Mouse (Mus musculus): Measurements from ENCODE around the gene Rtp3. TPM values are rescaled to one million over a fixed set of nuclear protein-coding genes. Genes with fewer than 3 reads are reported as not detected.

Rtp3 gene
- polyA plus RNA-seq, 1 experiment from 2014 or later = not detected

- H3K27me3 ChIP-seq = no peaks in the 10 kb centered on the region
Observed at GRCm38 (mm10) chr9:110982351-110982750, 8.0 kb downstream of the Rtp3 start.

GRCm38 (mm10) chr9:110979411-110979810 is 11.0 kb downstream of the Rtp3 start:
- Histone ChIP-seq H3K4me3 (replicated peaks) (no peak overlapping the region), H3K36me3 (no peaks in the 10 kb centered on the region), H3K4me2 (replicated peaks) (no peak overlapping the region), H3K9me3 (replicated peaks) (no peaks in the 10 kb centered on the region), H3K27ac (replicated peaks) (no peak overlapping the region), H3K9ac (no peak overlapping the region), H3K27me3 (no peaks in the 10 kb centered on the region), H3K4me1 (no peaks in the 10 kb centered on the region)
- WGBS = 89% methylated on average over 11 of the region's 11 CpGs
- ATAC-seq (ENCODE audit: insufficient number of reproducible peaks, low FRiP score, low TSS enrichment, low read depth) = no peak

More at GRCm38 (mm10) chr9:110982351-110982750, 8.0 kb downstream of the Rtp3 start:
- Histone ChIP-seq H3K4me3 (replicated peaks) (no peak overlapping the region), H3K9ac (no peak overlapping the region), H3K27ac (replicated peaks) (no peak overlapping the region), H3K4me1 (no peaks in the 10 kb centered on the region), H3K4me2 (replicated peaks) (no peak overlapping the region), H3K9me3 (replicated peaks) (no peaks in the 10 kb centered on the region), H3K36me3 (no peaks in the 10 kb centered on the region)
- 50% methylated on average over 4 of the region's 4 CpGs for whole genome bisulfite sequencing
- no peak for ATAC-seq (ENCODE audit: insufficient number of reproducible peaks, low FRiP score, low TSS enrichment, low read depth)

- Histone ChIP-seq H3K4me3 (replicated peaks) (no peak overlapping the region), H3K9ac (no peak overlapping the region), H3K4me1 (no peaks in the 10 kb centered on the region), H3K9me3 (replicated peaks) (no peaks in the 10 kb centered on the region), H3K36me3 (no peaks in the 10 kb centered on the region), H3K27ac (replicated peaks) (no peak overlapping the region), H3K27me3 (no peaks in the 10 kb centered on the region), H3K4me2 (replicated peaks) (no peak overlapping the region)
- 38% methylated on average over 2 of the region's 2 CpGs for WGBS
- no peak for ATAC-seq (ENCODE audit: insufficient number of reproducible peaks, low FRiP score, low TSS enrichment, low read depth)
Observed at GRCm38 (mm10) chr9:110965910-110966231, 24.5 kb downstream of the Rtp3 start.

- Histone ChIP-seq H3K9ac (no peak overlapping the region), H3K4me3 (replicated peaks) (no peak overlapping the region), H3K36me3 (no peaks in the 10 kb centered on the region), H3K27ac (replicated peaks) (no peak overlapping the region), H3K4me2 (replicated peaks) (no peak overlapping the region), H3K27me3 (no peaks in the 10 kb centered on the region), H3K9me3 (replicated peaks) (no peaks in the 10 kb centered on the region), H3K4me1 (no peaks in the 10 kb centered on the region)
- ATAC-seq (ENCODE audit: insufficient number of reproducible peaks, low FRiP score, low TSS enrichment, low read depth) = no peak
- WGBS = 83% methylated on average over 22 of the region's 22 CpGs
Observed at GRCm38 (mm10) chr9:110965062-110965909, 25.1 kb downstream of the Rtp3 start.

- Histone ChIP-seq H3K4me1 (no peaks in the 10 kb centered on the region), H3K27me3 (no peaks in the 10 kb centered on the region), H3K27ac (replicated peaks) (no peak overlapping the region), H3K9me3 (replicated peaks) (no peaks in the 10 kb centered on the region), H3K4me3 (replicated peaks) (no peak overlapping the region), H3K36me3 (no peaks in the 10 kb centered on the region), H3K4me2 (replicated peaks) (no peak overlapping the region), H3K9ac (no peak overlapping the region)
- ATAC-seq (ENCODE audit: insufficient number of reproducible peaks, low FRiP score, low TSS enrichment, low read depth) = no peak
- WGBS = 89% methylated on average over 8 of the region's 8 CpGs
Observed at GRCm38 (mm10) chr9:110963566-110964115, 26.7 kb downstream of the Rtp3 start.

- Histone ChIP-seq H3K27me3 (no peaks in the 10 kb centered on the region), H3K4me2 (replicated peaks) (no peak overlapping the region), H3K9me3 (replicated peaks) (no peaks in the 10 kb centered on the region), H3K4me3 (replicated peaks) (no peak overlapping the region), H3K4me1 (no peaks in the 10 kb centered on the region), H3K9ac (no peak overlapping the region), H3K36me3 (no peaks in the 10 kb centered on the region), H3K27ac (replicated peaks) (no peak overlapping the region)
- 98% methylated on average over 8 of the region's 8 CpGs for WGBS
- ATAC-seq (ENCODE audit: insufficient number of reproducible peaks, low FRiP score, low TSS enrichment, low read depth) = no peak
Observed at GRCm38 (mm10) chr9:110961386-110961785, 29.0 kb downstream of the Rtp3 start.

GRCm38 (mm10) chr9:110960230-110961149 is 29.9 kb downstream of the Rtp3 start:
- Histone ChIP-seq H3K9me3 (replicated peaks) (no peaks in the 10 kb centered on the region), H3K27me3 (peaks cover 6% of the 10 kb centered on the region), H3K9ac (no peak overlapping the region), H3K4me2 (replicated peaks) (no peak overlapping the region), H3K27ac (replicated peaks) (no peak overlapping the region), H3K4me3 (replicated peaks) (no peak overlapping the region), H3K36me3 (no peaks in the 10 kb centered on the region), H3K4me1 (no peaks in the 10 kb centered on the region)
- no peak for ATAC-seq (ENCODE audit: insufficient number of reproducible peaks, low FRiP score, low TSS enrichment, low read depth)
- WGBS = 81% methylated on average over 13 of the region's 13 CpGs

GRCm38 (mm10) chr9:110959669-110960068 is 30.7 kb downstream of the Rtp3 start:
- Histone ChIP-seq H3K27me3 (peaks cover 14% of the 10 kb centered on the region), H3K4me1 (no peaks in the 10 kb centered on the region), H3K9ac (no peak overlapping the region), H3K36me3 (no peaks in the 10 kb centered on the region), H3K27ac (replicated peaks) (no peak overlapping the region), H3K4me3 (replicated peaks) (no peak overlapping the region), H3K4me2 (replicated peaks) (no peak overlapping the region), H3K9me3 (replicated peaks) (no peaks in the 10 kb centered on the region)
- ATAC-seq (ENCODE audit: insufficient number of reproducible peaks, low FRiP score, low TSS enrichment, low read depth) = no peak
- 82% methylated on average over 5 of the region's 5 CpGs for WGBS

GRCm38 (mm10) chr9:110955962-110956361 is 34.4 kb downstream of the Rtp3 start:
- Histone ChIP-seq H3K9ac (no peak overlapping the region), H3K4me3 (replicated peaks) (no peak overlapping the region), H3K27ac (replicated peaks) (no peak overlapping the region), H3K27me3 (peaks cover 33% of the 10 kb centered on the region), H3K4me1 (peaks cover 12% of the 10 kb centered on the region), H3K36me3 (no peaks in the 10 kb centered on the region), H3K4me2 (replicated peaks) (no peak overlapping the region), H3K9me3 (replicated peaks) (no peaks in the 10 kb centered on the region)
- WGBS = 71% methylated on average over 6 of the region's 6 CpGs
- ATAC-seq (ENCODE audit: insufficient number of reproducible peaks, low FRiP score, low TSS enrichment, low read depth) = no peak

GRCm38 (mm10) chr9:110954681-110955445 is 35.5 kb downstream of the Rtp3 start:
- peaks cover 34% of the 10 kb centered on the region for H3K27me3 ChIP-seq

More at GRCm38 (mm10) chr9:110954681-110955445, 35.5 kb downstream of the Rtp3 start:
- WGBS = 42% methylated on average over 2 of the region's 2 CpGs
- H3K9me3 ChIP-seq (replicated peaks) = no peaks in the 10 kb centered on the region
- H3K27ac ChIP-seq (replicated peaks) = no peak overlapping the region
- peaks cover 12% of the 10 kb centered on the region for H3K4me1 ChIP-seq
- no peak overlapping the region; the same call in 1 of the 2 replicates for H3K4me2 ChIP-seq (replicated peaks)
- H3K36me3 ChIP-seq = no peaks in the 10 kb centered on the region
- H3K4me3 ChIP-seq (replicated peaks) = no peak overlapping the region
- ATAC-seq (ENCODE audit: insufficient number of reproducible peaks, low FRiP score, low TSS enrichment, low read depth) = no peak
- H3K9ac ChIP-seq = no peak overlapping the region
